Mouse (Mus musculus): ENCODE measurements around the gene Ncs1.

The Ncs1 gene

GRCm38 (mm10) chr2:31278483-31278882 is 32.9 kb downstream of the Ncs1 start:
- no peak for DNase-seq (ENCODE audit: low spot score in 2 of 2)

GRCm38 (mm10) chr2:31281138-31281537 is 35.5 kb downstream of the Ncs1 start:
- DNase-seq (ENCODE audit: low spot score in 2 of 2): no peak

- no peak for DNase-seq (ENCODE audit: low spot score in 2 of 2)
These were observed 36.6 kb downstream of the Ncs1 start for GRCm38 (mm10) chr2:31282266-31282665.

GRCm38 (mm10) chr2:31282880-31283279 is 37.3 kb downstream of the Ncs1 start:
- DNase-seq (ENCODE audit: low spot score in 2 of 2): no peak

- no peak for DNase-seq (ENCODE audit: low spot score in 2 of 2)
These were observed 38.9 kb downstream of the Ncs1 start for GRCm38 (mm10) chr2:31284531-31284930.

- DNase-seq (ENCODE audit: low spot score in 2 of 2): peak; percentile 33 to 62
These were observed 45.8 kb downstream of the Ncs1 start for GRCm38 (mm10) chr2:31291421-31291820.

GRCm38 (mm10) chr2:31294985-31295384 is 49.4 kb downstream of the Ncs1 start:
- DNase-seq (ENCODE audit: low spot score in 2 of 2): peak; percentile 72 to 81

GRCm38 (mm10) chr2:31296395-31296794 is 50.8 kb downstream of the Ncs1 start:
- DNase-seq (ENCODE audit: low spot score in 2 of 2): no peak

- no peak for DNase-seq (ENCODE audit: low spot score in 2 of 2)
These were observed 52.1 kb downstream of the Ncs1 start for GRCm38 (mm10) chr2:31297602-31298268.

GRCm38 (mm10) chr2:31298814-31299213 is 53.2 kb downstream of the Ncs1 start:
- DNase-seq (ENCODE audit: low spot score in 2 of 2): no peak

- DNase-seq (ENCODE audit: low spot score in 2 of 2): no peak
These were observed 53.6 kb downstream of the Ncs1 start for GRCm38 (mm10) chr2:31299266-31299665.

GRCm38 (mm10) chr2:31299996-31300395 is 54.4 kb downstream of the Ncs1 start:
- no peak for DNase-seq (ENCODE audit: low spot score in 2 of 2)

GRCm38 (mm10) chr2:31303177-31303576 is 57.6 kb downstream of the Ncs1 start:
- DNase-seq (ENCODE audit: low spot score in 2 of 2): no peak

- DNase-seq (ENCODE audit: low spot score in 2 of 2): no peak
These were observed 58.6 kb downstream of the Ncs1 start for GRCm38 (mm10) chr2:31304191-31304590.

- no peak for DNase-seq (ENCODE audit: low spot score in 2 of 2)
These were observed 59.4 kb downstream of the Ncs1 start for GRCm38 (mm10) chr2:31304801-31305665.

GRCm38 (mm10) chr2:31305684-31306083 is 60.1 kb downstream of the Ncs1 start:
- no peak for DNase-seq (ENCODE audit: low spot score in 2 of 2)

- no peak for DNase-seq (ENCODE audit: low spot score in 2 of 2)
These were observed 62.6 kb downstream of the Ncs1 start for GRCm38 (mm10) chr2:31308257-31308656.

- no peak for DNase-seq (ENCODE audit: low spot score in 2 of 2)
These were observed 63.9 kb downstream of the Ncs1 start for GRCm38 (mm10) chr2:31309549-31309948.

GRCm38 (mm10) chr2:31314007-31314465 is 68.4 kb downstream of the Ncs1 start, which contains the start of gene Hmcn2:
Gene Hmcn2, plus strand, starts transcription at chr2:31314415.
- DNase-seq (ENCODE audit: low spot score in 2 of 2): no peak

- no peak for DNase-seq (ENCODE audit: low spot score in 2 of 2)
These were observed 72.5 kb downstream of the Ncs1 start for GRCm38 (mm10) chr2:31318162-31318561.

- no peak for DNase-seq (ENCODE audit: low spot score in 2 of 2)
These were observed 73.6 kb downstream of the Ncs1 start for GRCm38 (mm10) chr2:31319200-31319599.

GRCm38 (mm10) chr2:31327186-31327585 is 81.6 kb downstream of the Ncs1 start:
- DNase-seq (ENCODE audit: low spot score in 2 of 2): no peak
